Mouse (Mus musculus): ENCODE results near the gene Scarf2.

DNA sequence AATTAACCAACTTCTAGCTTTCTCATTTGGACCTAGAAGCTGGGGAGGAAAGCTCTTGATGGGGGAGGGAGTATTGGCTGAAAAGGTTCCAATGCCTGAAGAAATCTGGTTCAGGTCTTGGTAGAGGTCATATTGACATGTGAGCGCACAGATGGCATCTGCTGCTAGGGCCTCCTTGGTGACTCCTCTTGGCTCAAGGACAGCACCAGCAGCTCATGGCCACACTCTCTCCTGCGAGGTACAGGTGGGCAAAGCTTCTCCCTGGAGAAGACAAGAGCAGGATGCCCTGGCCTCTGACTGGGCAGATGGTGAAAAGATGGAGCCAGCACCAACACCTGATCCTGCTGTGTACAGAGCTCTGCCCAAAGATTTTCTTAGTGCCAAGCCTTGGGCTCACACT lies 29.4 kb downstream of the Scarf2 start:
- no peak for TF ChIP-seq POLR2A (IDR thresholded peaks at IDR 0.05; ENCODE audit: control insufficient read depth in 1 of 2, insufficient read depth in 1 of 2, low read depth in 1 of 2, low read length in 2 of 2, poor library complexity in 1 of 2)
- no peak for TF ChIP-seq EP300 (IDR thresholded peaks at IDR 0.05; ENCODE audit: low read depth in 1 of 2, low read length in 2 of 2)
- TF ChIP-seq CTCF (IDR thresholded peaks at IDR 0.05 in 2 of 3, conservative IDR thresholded peaks at IDR 0.05 in 1 of 3; ENCODE audit: control insufficient read depth in 1 of 3, insufficient read depth in 1 of 3, low read depth in 2 of 3, low read length in 3 of 3, poor library complexity in 1 of 3, severe bottlenecking in 1 of 3): no peak
- no peak for TF ChIP-seq BHLHE40 (IDR thresholded peaks at IDR 0.05; ENCODE audit: borderline replicate concordance, low read depth, low read length)
- no peak for TF ChIP-seq MYC (IDR thresholded peaks at IDR 0.05; ENCODE audit: low read depth, low read length)
- no peak for TF ChIP-seq CHD2 (IDR thresholded peaks at IDR 0.05; ENCODE audit: low read length)
- TF ChIP-seq MAFK (IDR thresholded peaks at IDR 0.05; ENCODE audit: borderline replicate concordance, low read depth, low read length): no peak
- TF ChIP-seq GABPA (IDR thresholded peaks at IDR 0.05; ENCODE audit: low read depth, low read length): no peak
- no peak for TF ChIP-seq USF1 (IDR thresholded peaks at IDR 0.05; ENCODE audit: low read depth, low read length)
- TF ChIP-seq ZC3H11A (IDR thresholded peaks at IDR 0.05; ENCODE audit: low read depth, low read length): no peak
- no peak for TF ChIP-seq GATA1 (IDR thresholded peaks at IDR 0.05; ENCODE audit: low read depth, low read length)
